Mouse (Mus musculus) stomach, adult 2 months (tissue): ENCODE results near the gene Zmym3. TPM values are rescaled to one million over a fixed set of nuclear protein-coding genes. Genes with fewer than 3 reads are reported as not detected.

Source experiments
- polyA plus RNA-seq: library from polyadenylated mRNA; depleted of rRNA; stranded (reverse); fragments of >200 nt; gene quantifications from 2 replicates; pipeline ENCODE4 v1.2.3, GENCODE M21; 2012; rRNA removed

Gene Zmym3
- 7.0 TPM in 2 replicates for polyA plus RNA-seq

GRCm38 (mm10) chrX:101420700-101421095 lies at the start of gene Zmym3:
TSS of gene Zmym3 (minus strand) at chrX:101420849.

GRCm38 (mm10) chrX:101448886-101449475 lies 28.3 kb upstream of the Zmym3 start, which contains the start of gene Itgb1bp2:
TSS of gene Itgb1bp2 (plus strand) at chrX:101449088.

GRCm38 (mm10) chrX:101429142-101429949 lies 8.7 kb upstream of the Zmym3 start, which contains the start of gene Nono:
TSS of gene Nono (plus strand) at chrX:101429318.

GRCm38 (mm10) chrX:101376190-101376968 lies 44.3 kb downstream of the Zmym3 start, which contains the start of gene Gjb1:
TSS of gene Gjb1 (plus strand) at chrX:101376378.

Other genes starting within 250 kb of the Zmym3 start
- 8.0 and 9.5 TPM in 2 replicates for gene Snx12, start 198.3 kb downstream of the Zmym3 start, polyA plus RNA-seq
- 18.8 and 20.8 TPM in 2 replicates for gene Foxo4, start 166.3 kb downstream of the Zmym3 start, polyA plus RNA-seq
- not detected in 2 replicates for gene Gm614, start 156.9 kb downstream of the Zmym3 start, polyA plus RNA-seq
- gene Il2rg, start 152.6 kb downstream of the Zmym3 start, polyA plus RNA-seq: 1.7 and 2.7 TPM in 2 replicates
- not detected in 2 replicates for gene Gm20489, start 151.8 kb downstream of the Zmym3 start, polyA plus RNA-seq
- gene Med12, start 146.8 kb downstream of the Zmym3 start, polyA plus RNA-seq: 97.4 and 143 TPM in 2 replicates
- gene Nlgn3, start 121.7 kb downstream of the Zmym3 start, polyA plus RNA-seq: 0.04 and 0.11 TPM in 2 replicates
- 193 and 219 TPM in 2 replicates for gene Gjb1, start 44.5 kb downstream of the Zmym3 start, polyA plus RNA-seq
- 15.4 and 23.1 TPM in 2 replicates for gene Nono, start 8.5 kb upstream of the Zmym3 start, polyA plus RNA-seq
- gene Itgb1bp2, start 28.2 kb upstream of the Zmym3 start, polyA plus RNA-seq: 0.92 and 2.8 TPM in 2 replicates
- 0.13 and 0.36 TPM in 2 replicates for gene Taf1, start 111.9 kb upstream of the Zmym3 start, polyA plus RNA-seq
- 3.6 and 8.0 TPM in 2 replicates for gene Ogt, start 219.2 kb upstream of the Zmym3 start, polyA plus RNA-seq